Mouse (Mus musculus) cortical plate, adult 2 months (tissue): ENCODE measurements around the gene Rgs17. TPM values are rescaled to one million over a fixed set of nuclear protein-coding genes. Genes with fewer than 3 reads are reported as not detected.
A peak's percentile ranks its signal among the peaks of the same experiment; 100 is the strongest.

Source experiments
- H3K27ac ChIP-seq: fragments of 200-500 bp; 2 replicates; pipeline ENCODE4 v1.5.1; 2012; ENCODE audit warnings: low read length, control low read depth, inconsistent platforms; ENCODE audit not compliant: insufficient read depth
- H3K4me1 ChIP-seq: fragments of 200-500 bp; 2 replicates; pipeline ENCODE4 v1.6.1; 2011; ENCODE audit warnings: low read length; ENCODE audit not compliant: control insufficient read depth, insufficient read depth
- H3K4me3 ChIP-seq: fragments of 200-500 bp; 2 replicates; pipeline ENCODE4 v1.5.1; 2011; ENCODE audit warnings: mild to moderate bottlenecking, low read length, control low read depth; ENCODE audit not compliant: insufficient read depth
- CTCF ChIP-seq: fragments of 200-500 bp; IDR thresholded peaks from 2 replicates; pipeline ENCODE4 v1.5.1; 2011; ENCODE audit warnings: mild to moderate bottlenecking, control low read depth, low read length; ENCODE audit not compliant: insufficient read depth; ENCODE audit errors: extremely low read depth
- POLR2A ChIP-seq: fragments of 200-500 bp; IDR thresholded peaks from 2 replicates; pipeline ENCODE4 v1.6.1; 2011; ENCODE audit warnings: mild to moderate bottlenecking, low read length, control low read depth; ENCODE audit not compliant: insufficient read depth; ENCODE audit errors: extremely low read depth
- polyA plus RNA-seq: library from polyadenylated mRNA; depleted of rRNA; stranded (reverse); fragments of >200 nt; gene quantifications from 2 replicates; pipeline ENCODE4 v1.2.3, GENCODE M21; 2012

Gene Rgs17
- polyA plus RNA-seq, 1 experiment: 22.9 TPM

DNA sequence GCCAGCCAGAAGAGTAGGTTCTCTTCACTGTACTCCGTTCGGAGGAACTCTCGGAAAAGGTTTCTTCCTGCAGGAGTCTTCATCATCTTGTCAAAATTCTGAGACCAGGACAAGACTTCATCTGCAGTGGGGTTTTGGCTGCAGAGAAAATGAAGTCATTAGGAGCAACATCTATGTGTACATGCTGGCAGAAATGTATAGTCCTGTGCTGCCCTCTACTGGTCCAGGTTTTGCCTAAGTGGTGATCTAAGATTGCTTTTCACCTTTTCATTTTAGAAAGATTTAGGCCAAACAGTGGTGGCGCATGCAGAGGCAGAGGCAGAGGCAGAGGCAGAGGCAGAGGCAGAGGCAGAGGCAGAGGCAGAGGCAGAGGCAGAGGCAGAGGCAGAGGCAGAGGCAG lies 80.8 kb downstream of the Rgs17 start:
- Histone ChIP-seq H3K4me3 (no peak overlapping the region), H3K27ac (no peak overlapping the region), H3K4me1 (no peaks in the 10 kb centered on the region)
- TF ChIP-seq POLR2A: no peak
- peak; percentile 51; the same call in 1 of the 2 replicates for TF ChIP-seq CTCF

DNA sequence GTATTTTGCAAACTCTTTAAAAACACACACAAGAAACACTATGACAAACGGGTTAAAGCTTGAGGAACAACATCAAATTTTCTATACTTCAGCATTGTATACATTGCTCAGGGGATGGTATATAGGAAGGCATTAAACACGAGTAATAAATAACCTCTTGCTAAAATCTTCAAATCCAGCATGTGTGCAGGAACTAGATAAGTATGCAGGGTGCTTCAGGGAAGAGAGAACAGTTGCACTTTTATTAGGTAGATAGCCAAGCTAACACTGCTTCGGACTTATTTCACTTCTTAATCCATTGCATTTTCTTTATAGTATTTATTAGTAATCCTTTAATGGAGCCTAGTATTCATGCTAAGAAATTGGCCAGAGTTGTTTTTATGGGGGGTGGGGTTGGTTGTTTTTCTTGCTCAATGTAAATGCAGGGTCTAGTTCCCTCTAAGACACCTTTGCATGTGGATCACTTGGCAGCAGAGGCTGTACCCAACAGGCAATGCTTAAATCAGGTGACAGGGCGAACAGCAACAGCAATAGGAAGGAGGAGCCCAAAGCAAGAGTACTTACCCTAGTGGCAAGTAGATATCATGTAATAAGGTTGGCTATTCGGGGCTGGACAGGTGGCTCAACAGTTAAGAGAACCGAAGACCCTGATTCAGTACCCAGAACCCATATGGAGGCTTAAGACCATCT lies 95.7 kb downstream of the Rgs17 start:
- no peak overlapping the region for H3K27ac ChIP-seq
- H3K4me3 ChIP-seq: no peak overlapping the region
- H3K4me1 ChIP-seq: peaks cover 7% of the 10 kb centered on the region
- no peak for TF ChIP-seq CTCF
- TF ChIP-seq POLR2A: no peak

DNA sequence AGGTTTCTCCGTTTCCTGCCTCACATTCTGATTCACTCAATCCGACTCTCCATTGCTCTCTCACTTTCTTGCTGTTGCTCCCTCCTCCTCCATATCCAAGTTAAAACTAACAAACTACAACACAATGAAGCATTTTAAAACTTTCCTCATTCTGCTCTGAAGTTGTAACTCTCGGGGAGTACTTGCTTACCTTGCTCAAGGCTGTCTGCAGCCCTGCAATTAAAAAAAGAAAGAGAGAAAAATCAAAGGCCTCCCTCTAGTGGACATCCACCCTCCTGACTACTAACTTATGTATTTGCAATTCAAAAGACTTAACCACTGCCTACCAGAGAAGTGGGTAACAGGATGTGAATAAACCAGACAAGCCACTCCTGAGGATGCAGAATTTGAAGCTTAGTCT lies 97.4 kb downstream of the Rgs17 start:
- Histone ChIP-seq H3K27ac (peak overlapping the region; percentile 60; the same call in 1 of the 2 replicates), H3K4me3 (peak overlapping the region; percentile 69), H3K4me1 (peaks cover 7% of the 10 kb centered on the region)
- TF ChIP-seq CTCF (peak; percentile 17; the same call in 1 of the 2 replicates), POLR2A (no peak)

DNA sequence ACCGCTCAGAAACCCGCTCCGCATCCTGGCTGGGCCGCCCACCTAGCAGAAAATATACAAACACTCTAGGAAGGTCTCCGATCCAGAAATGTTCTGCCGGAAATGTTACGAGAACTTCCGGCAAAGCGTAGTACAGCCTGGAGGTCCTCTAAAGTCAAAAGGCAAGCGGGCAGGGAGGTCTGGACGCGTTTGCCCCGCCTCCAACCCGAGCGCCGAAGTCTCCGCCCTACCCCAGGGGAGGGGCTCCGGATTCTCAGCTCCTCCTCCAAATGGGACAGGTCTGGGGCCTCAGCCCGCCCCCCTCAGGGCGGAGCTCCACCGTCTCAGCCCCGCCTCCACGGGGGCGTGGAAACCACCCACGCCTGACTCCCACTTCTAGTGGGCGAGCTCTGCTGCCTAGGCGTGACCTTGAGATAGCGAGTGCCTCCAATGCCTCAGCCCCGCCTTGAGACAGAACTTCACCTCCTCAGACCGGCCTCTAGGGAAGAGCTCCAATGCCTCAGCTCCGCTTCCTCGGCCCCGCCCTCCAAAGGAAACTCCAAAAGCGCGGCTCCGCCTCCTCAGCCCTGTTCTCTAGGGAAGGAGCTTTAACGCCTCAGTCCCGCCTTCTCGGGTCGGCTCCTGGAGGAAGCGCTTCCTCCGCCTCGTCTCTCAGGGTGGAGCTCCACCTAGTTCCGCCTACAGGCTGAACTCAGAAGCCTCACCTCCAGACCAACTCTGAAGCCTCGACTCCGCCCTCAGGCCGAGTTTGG lies 98.3 kb downstream of the Rgs17 start, which contains the start of gene Mtrf1l:
Mtrf1l (minus strand) TSS at position 171 of the 752 bp plus-strand sequence.
- H3K27ac ChIP-seq: peak within 1 kb of the TSS; percentile 60
- H3K4me3 ChIP-seq: peak within 1 kb of the TSS; percentile 69
- peaks cover 7% of the 10 kb centered on the region for H3K4me1 ChIP-seq
- TF ChIP-seq POLR2A: peak; percentile 68
- TF ChIP-seq CTCF: no peak

DNA sequence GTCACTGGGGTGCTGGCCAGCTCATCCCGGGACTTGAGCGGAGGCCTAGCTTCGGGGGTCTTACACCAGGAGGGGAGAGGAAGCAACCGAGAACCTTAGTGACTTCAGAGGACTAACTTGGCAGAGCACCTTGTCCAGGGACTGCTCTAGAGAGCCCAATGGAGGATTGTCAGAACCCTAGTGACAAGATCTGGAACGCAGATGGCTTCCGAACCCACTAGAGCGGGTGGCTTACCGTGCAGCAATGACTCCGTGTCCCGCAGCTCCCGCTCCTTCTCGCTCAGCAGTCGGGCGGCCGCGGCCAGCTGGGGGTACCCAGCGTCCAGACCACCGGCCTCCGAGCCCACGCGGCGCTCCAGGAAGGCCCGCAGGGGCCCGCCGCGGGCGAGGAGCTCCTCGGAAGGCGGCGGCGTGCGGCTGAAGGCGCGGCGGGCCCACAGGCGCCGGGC lies 98.9 kb downstream of the Rgs17 start:
- peak overlapping the region; percentile 69 for H3K4me3 ChIP-seq
- peaks cover 7% of the 10 kb centered on the region for H3K4me1 ChIP-seq
- TF ChIP-seq CTCF (no peak), POLR2A (no peak)
- 0 out of 2 replicates have a peak overlapping the region, but pooled peaks have one; percentile 38 for H3K27ac ChIP-seq

DNA sequence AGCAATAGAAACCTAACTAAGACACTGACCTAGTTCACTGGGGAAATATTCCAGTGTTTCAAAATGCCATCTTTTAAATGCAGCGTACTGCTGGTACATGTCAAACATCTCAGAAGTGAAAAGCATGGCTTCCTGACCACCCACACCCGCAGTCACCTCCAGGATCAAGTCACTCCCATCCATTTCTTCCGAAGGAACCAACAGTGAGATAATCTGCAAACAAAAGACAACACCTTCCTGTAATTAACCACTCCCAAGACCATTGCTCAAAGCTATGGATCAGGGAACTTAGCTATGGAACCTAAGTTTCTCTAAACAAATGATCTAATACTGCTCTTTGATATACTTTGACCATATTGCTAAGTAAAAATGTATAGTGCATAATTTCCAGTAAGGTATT lies 103.4 kb downstream of the Rgs17 start:
- H3K4me1 ChIP-seq: peaks cover 7% of the 10 kb centered on the region
- TF ChIP-seq CTCF (no peak), POLR2A (no peak)

DNA sequence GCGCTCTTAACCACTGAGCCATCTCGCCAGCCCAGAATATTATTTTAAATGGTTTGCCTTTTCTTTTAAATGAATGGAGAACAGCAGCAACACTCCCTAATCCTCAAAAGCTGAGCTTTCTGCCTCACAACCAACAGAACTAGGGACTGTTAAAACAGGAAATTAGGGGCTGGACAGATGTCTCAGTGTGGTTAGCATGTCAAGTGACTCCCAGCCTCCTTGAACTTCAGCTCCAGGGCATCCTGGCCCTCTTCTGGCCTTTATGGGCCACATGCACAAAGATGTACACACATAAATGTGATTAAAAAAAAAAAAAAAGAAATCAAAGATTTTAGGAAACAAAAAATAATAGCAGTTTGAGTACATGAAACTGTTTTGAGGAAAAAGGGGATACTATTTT lies 106.2 kb downstream of the Rgs17 start:
- no peak overlapping the region for H3K27ac ChIP-seq
- no peak overlapping the region for H3K4me3 ChIP-seq
- TF ChIP-seq POLR2A (no peak), CTCF (no peak)
- no peaks in the 10 kb centered on the region for H3K4me1 ChIP-seq

More for the DNA sequence above, 103.4 kb downstream of the Rgs17 start:
- Histone ChIP-seq H3K27ac (no peak overlapping the region), H3K4me3 (no peak overlapping the region)

DNA sequence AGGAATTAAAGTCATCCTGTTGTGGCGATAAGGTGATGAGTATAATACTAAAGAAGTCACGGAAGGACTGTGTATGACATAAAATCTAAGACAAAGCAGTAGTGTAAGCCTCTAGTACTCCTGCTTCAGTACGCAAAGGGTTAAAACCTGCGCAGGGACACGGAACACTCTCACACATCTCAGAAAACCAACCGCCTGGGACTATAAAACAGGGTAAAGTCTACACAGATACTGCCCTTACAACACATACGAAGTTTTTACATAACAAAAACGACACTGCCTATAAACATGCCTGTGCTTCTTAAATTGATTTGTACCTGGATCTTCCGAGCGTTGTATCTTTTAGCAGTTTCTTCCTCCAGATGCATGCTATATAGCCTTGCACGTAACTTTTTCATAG lies 108.5 kb downstream of the Rgs17 start:
- Histone ChIP-seq H3K4me1 (no peaks in the 10 kb centered on the region), H3K4me3 (no peak overlapping the region), H3K27ac (no peak overlapping the region)
- TF ChIP-seq CTCF (no peak), POLR2A (no peak)

DNA sequence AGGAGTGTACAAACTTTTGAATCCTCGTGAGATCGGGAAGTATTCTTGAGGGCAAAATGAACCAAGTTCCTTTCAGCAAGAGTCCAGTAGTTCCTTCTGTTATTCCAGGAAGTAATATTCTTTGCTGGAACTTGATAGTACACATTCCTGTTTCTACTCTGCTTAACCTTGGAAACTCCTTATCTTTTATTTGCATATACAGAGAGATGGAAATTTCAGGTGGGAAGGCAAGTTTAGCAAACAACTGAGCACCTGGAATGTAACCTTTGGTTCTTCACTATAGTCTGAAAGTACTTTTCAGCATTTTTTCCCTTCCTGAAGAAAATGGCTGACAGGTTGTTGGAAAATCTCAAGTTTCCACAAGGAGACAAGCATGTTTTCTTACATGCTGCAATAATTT lies 114.5 kb downstream of the Rgs17 start:
- Histone ChIP-seq H3K4me3 (no peak overlapping the region), H3K4me1 (no peaks in the 10 kb centered on the region; the same call in 1 of the 2 replicates), H3K27ac (no peak overlapping the region)
- TF ChIP-seq CTCF: no peak
- TF ChIP-seq POLR2A: no peak

DNA sequence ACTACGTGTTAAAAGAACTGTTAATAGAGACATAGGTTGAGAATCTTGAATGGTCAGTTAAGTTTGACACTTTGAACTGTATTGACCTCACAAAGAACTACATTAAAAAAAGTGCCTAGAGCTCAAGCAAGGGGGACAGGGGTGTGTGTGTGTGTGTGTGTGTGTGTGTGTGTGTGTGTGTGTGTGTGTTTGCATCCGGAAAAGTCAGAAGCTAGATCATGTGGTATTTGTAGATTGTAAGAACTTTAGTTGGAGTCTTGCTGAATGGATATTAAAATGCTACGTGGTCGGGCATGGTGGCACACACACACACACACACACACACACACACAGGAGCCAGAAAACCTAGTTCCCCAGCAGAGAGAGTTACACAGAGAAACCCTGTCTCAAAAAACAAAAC lies 115.2 kb downstream of the Rgs17 start:
- Histone ChIP-seq H3K4me1 (no peaks in the 10 kb centered on the region; the same call in 1 of the 2 replicates), H3K27ac (no peak overlapping the region), H3K4me3 (no peak overlapping the region)
- TF ChIP-seq POLR2A (no peak), CTCF (no peak)
